Mouse (Mus musculus) embryonic fibroblast, embryonic 13.5 days (primary cell): Measurements from ENCODE around the gene Asprv1. TPM values are rescaled to one million over a fixed set of nuclear protein-coding genes. Genes with fewer than 3 reads are reported as not detected.

Experiments
- H3K27ac ChIP-seq: 2 replicates; pipeline ENCODE4 v1.5.1; 2012; ENCODE audit warnings: low read length, control low read depth, inconsistent platforms; ENCODE audit not compliant: insufficient read depth
- H3K4me1 ChIP-seq: 2 replicates; pipeline ENCODE4 v1.6.1; 2011; ENCODE audit warnings: low read length; ENCODE audit not compliant: control insufficient read depth, insufficient read depth
- H3K4me3 ChIP-seq: 2 replicates; pipeline ENCODE4 v1.5.1; 2011; ENCODE audit warnings: mild to moderate bottlenecking, control low read depth, low read length; ENCODE audit not compliant: insufficient read depth
- CTCF ChIP-seq: IDR thresholded peaks from 2 replicates; pipeline ENCODE4 v1.5.1; 2011; ENCODE audit warnings: mild to moderate bottlenecking, control low read depth, low read length, moderate library complexity, borderline replicate concordance; ENCODE audit not compliant: insufficient read depth
- POLR2A ChIP-seq: IDR thresholded peaks from 2 replicates; pipeline ENCODE4 v1.6.1; 2011; ENCODE audit warnings: low read depth, mild to moderate bottlenecking, control low read depth, low read length, moderate library complexity
- polyA plus RNA-seq: library from polyadenylated mRNA; stranded (reverse); fragments of >200 nt; gene quantifications from 2 replicates; pipeline ENCODE4 v1.2.4, GENCODE M21; 2011; ENCODE audit warnings: low read depth; ENCODE audit not compliant: missing spikeins, insufficient read length

The Asprv1 gene
- polyA plus RNA-seq: not detected in 2 replicates

DNA sequence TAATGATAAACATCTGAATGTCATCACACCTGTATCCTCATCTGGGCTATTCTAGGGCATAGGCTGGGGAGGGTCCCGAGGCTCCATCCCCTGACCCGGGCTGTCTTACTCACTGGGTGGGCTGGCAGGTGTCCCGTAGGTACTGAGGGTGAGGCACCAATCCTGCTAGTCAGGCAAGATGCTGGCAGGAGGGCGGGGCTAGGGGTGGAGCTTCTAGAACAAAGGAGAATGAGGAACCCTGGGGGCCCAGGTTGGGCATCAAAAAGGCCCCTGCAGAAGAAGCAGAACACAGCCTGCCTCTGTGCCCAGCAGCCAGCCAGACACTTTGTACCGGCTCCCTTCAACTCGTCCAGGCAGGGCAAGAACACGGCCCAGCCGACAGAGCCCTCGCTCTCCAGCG, at the start of gene Asprv1:
Gene Asprv1, plus strand, starts transcription at position 219 of the 400 bp plus-strand sequence.
- H3K4me3 ChIP-seq: no peak within 1 kb of the TSS
- TF ChIP-seq CTCF: no peak
- no peak for TF ChIP-seq POLR2A
- no peaks in the 10 kb centered on the region; the same call in 1 of the 2 replicates for H3K4me1 ChIP-seq
- H3K27ac ChIP-seq: no peak within 1 kb of the TSS

GRCm38 (mm10) chr6:86578396-86578795, 49.6 kb upstream of the Asprv1 start:
- Histone ChIP-seq H3K27ac (no peak overlapping the region), H3K4me1 (no peaks in the 10 kb centered on the region), H3K4me3 (no peak overlapping the region)
- TF ChIP-seq CTCF (no peak), POLR2A (no peak)

DNA sequence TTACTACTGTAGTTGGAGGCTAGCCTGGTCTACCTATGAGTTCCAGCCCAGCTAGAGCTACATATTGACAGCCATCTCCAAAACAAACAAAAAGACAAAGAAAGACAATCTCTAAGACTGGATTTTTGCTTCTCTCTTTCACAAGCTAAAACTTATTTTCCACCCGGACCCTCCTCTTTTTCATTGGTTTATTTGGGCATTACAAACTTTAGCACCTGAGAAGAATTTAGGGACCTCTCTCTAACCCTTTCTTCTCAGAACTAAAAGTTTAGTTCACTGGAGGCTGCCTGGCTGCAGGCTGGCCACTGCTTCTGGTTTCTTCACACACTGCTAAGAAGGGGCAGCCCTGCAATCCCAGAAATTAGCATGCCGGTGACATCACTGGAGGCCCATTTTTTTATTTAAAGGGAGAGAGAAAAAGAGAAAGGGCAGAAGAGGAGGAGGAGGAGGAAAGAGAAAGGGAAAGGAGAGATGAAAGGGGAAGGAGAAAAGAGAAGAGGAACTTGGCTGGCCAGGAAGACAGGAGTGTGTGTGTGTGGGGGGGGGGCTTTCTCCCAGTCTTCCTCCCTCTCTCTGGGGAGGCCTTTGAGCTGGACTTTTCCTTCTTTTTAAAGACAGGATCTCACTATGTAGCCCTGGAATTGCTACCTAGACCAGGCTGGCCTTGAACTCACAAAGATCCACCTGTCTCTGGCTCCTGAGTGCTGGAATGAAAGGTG, 48.7 kb upstream of the Asprv1 start:
- H3K27ac ChIP-seq: no peak overlapping the region
- no peak overlapping the region for H3K4me3 ChIP-seq
- H3K4me1 ChIP-seq: 0 out of 2 replicates have a peak, but pooled peaks cover 1% of the 10 kb centered on the region
- TF ChIP-seq POLR2A: no peak
- no peak for TF ChIP-seq CTCF

DNA sequence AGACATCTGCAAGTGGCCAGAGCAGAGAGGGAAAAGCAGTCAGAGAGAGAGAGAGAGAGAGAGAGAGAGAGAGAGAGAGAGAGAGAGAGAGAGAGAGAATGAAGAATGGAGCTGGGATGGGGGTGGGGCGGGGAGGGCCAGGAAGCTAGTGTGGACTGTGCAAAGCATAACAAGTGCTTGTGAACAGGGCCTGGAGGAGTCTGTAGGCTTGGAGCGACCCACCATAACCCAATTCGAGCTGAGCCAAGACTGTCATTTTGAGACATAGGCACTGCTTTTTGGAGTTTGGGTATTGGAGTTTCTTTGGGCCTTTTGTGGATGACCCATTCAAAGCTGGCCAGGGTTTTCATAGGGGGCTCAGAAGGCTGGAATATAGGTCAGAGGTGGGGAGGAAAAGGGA, 48.0 kb upstream of the Asprv1 start:
- Histone ChIP-seq H3K4me1 (peaks cover 8% of the 10 kb centered on the region; the same call in 1 of the 2 replicates), H3K27ac (no peak overlapping the region), H3K4me3 (no peak overlapping the region)
- no peak for TF ChIP-seq POLR2A
- no peak for TF ChIP-seq CTCF

- no peak for TF ChIP-seq CTCF
- TF ChIP-seq POLR2A: no peak
- Histone ChIP-seq H3K4me1 (peaks cover 8% of the 10 kb centered on the region; the same call in 1 of the 2 replicates), H3K27ac (no peak overlapping the region), H3K4me3 (no peak overlapping the region)
These were observed 44.8 kb upstream of the Asprv1 start for GRCm38 (mm10) chr6:86583141-86583540.

- H3K27ac ChIP-seq: no peak overlapping the region
- no peak overlapping the region for H3K4me3 ChIP-seq
- TF ChIP-seq CTCF: no peak
- no peak for TF ChIP-seq POLR2A
- peaks cover 8% of the 10 kb centered on the region; the same call in 1 of the 2 replicates for H3K4me1 ChIP-seq
These were observed 44.3 kb upstream of the Asprv1 start for GRCm38 (mm10) chr6:86583601-86584215.

- Histone ChIP-seq H3K27ac (peak overlapping the region; percentile 83), H3K4me3 (no peak overlapping the region), H3K4me1 (peaks cover 8% of the 10 kb centered on the region; the same call in 1 of the 2 replicates)
- TF ChIP-seq POLR2A (no peak), CTCF (no peak)
These were observed 43.5 kb upstream of the Asprv1 start for GRCm38 (mm10) chr6:86584296-86585015.

GRCm38 (mm10) chr6:86585070-86585600, 42.8 kb upstream of the Asprv1 start:
- H3K4me1 ChIP-seq: peaks cover 8% of the 10 kb centered on the region; the same call in 1 of the 2 replicates
- no peak overlapping the region for H3K4me3 ChIP-seq
- peak overlapping the region; percentile 83 for H3K27ac ChIP-seq
- no peak for TF ChIP-seq CTCF
- TF ChIP-seq POLR2A: 0 out of 2 replicates have a peak, but pooled peaks have one; percentile 32

DNA sequence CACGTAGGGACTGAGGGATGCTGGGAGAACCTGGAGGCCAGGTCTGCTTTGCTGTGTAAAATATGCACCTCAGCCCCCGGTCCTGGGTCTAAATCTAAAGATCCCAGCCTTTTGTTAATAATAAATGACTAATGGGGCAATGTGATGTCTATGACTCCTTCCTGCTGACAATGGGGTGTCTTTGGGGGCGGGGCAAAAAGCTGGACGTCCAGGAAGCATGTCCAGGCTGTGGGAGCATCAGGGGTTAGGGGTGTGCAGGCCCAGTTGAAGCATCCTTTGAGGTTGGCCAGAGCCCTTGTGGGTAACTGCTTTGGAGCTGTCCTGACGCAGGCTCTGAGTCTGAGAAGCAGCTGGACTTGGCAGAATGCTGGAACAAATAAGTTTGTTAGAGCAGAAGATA, 41.9 kb upstream of the Asprv1 start:
- H3K4me3 ChIP-seq: no peak overlapping the region
- no peak for TF ChIP-seq CTCF
- no peak for TF ChIP-seq POLR2A
- no peak overlapping the region for H3K27ac ChIP-seq
- peaks cover 8% of the 10 kb centered on the region; the same call in 1 of the 2 replicates for H3K4me1 ChIP-seq

GRCm38 (mm10) chr6:86588429-86588828, 39.5 kb upstream of the Asprv1 start:
- TF ChIP-seq POLR2A: no peak
- no peak for TF ChIP-seq CTCF
- peaks cover 8% of the 10 kb centered on the region; the same call in 1 of the 2 replicates for H3K4me1 ChIP-seq
- no peak overlapping the region for H3K4me3 ChIP-seq
- no peak overlapping the region for H3K27ac ChIP-seq
